Mouse (Mus musculus): ENCODE results near the gene Fam241b. TPM values are rescaled to one million over a fixed set of nuclear protein-coding genes. Genes with fewer than 3 reads are reported as not detected.
A peak's percentile ranks its signal among the peaks of the same experiment; 100 is the strongest.

The Fam241b gene
- total and polyA plus RNA-seq, 3 experiments: 3.2 to 13.2 (median 9.3) TPM

- no peak for ATAC-seq (ENCODE audit: extremely low read depth, insufficient number of reproducible peaks, low FRiP score, poor library complexity, severe bottlenecking)
- H3K27me3 ChIP-seq (ENCODE audit: insufficient read depth, low read length): no peaks in the 10 kb centered on the region
- peak; percentile 23 for DNase-seq (ENCODE audit: low spot score)
- no peaks in the 10 kb centered on the region for H3K4me1 ChIP-seq (ENCODE audit: insufficient read depth, low read depth, low read length)
- no peak for TF ChIP-seq GATA1 (IDR thresholded peaks at IDR 0.05; ENCODE audit: borderline replicate concordance, low read length)
- no peak for TF ChIP-seq POLR2AphosphoS5 (IDR thresholded peaks at IDR 0.05; ENCODE audit: insufficient replicate concordance, low read depth, low read length)
- TF ChIP-seq CTCF (IDR thresholded peaks at IDR 0.05; ENCODE audit: low read depth, low read length): peak; percentile 36; the same call in 1 of the 2 replicates
- no peak for TF ChIP-seq GATA2 (IDR thresholded peaks at IDR 0.05; ENCODE audit: borderline replicate concordance, low read depth, low read length)
- no peak overlapping the region for H3K4me3 ChIP-seq (ENCODE audit: low read depth, low read length)
- H3K36me3 ChIP-seq (replicated peaks): no peaks in the 10 kb centered on the region
- H3K9me3 ChIP-seq (replicated peaks): no peaks in the 10 kb centered on the region
Observed at GRCm38 (mm10) chr10:62101504-62102439, 41.9 kb downstream of the Fam241b start.

- TF ChIP-seq POLR2AphosphoS5 (IDR thresholded peaks at IDR 0.05; ENCODE audit: insufficient replicate concordance, low read depth, low read length) (no peak), TAL1 (conservative IDR thresholded peaks at IDR 0.05; ENCODE audit: low read depth, low read length) (no peak), GATA1 (IDR thresholded peaks at IDR 0.05; ENCODE audit: borderline replicate concordance, low read length) (no peak)
- H3K9me3 ChIP-seq (replicated peaks): no peaks in the 10 kb centered on the region
- H3K4me1 ChIP-seq (ENCODE audit: insufficient read depth, low read depth, low read length): no peaks in the 10 kb centered on the region
- H3K36me3 ChIP-seq (replicated peaks): no peaks in the 10 kb centered on the region
- ATAC-seq (ENCODE audit: extremely low read depth, insufficient number of reproducible peaks, low FRiP score, poor library complexity, severe bottlenecking) (no peak), DNase-seq (ENCODE audit: low spot score) (no peak)
- H3K27me3 ChIP-seq (ENCODE audit: insufficient read depth, low read length): peaks cover 9% of the 10 kb centered on the region
- H3K4me3 ChIP-seq (ENCODE audit: low read depth, low read length): no peak overlapping the region
Observed at GRCm38 (mm10) chr10:62099749-62100403, 43.8 kb downstream of the Fam241b start.

- DNase-seq (ENCODE audit: low spot score): no peak
- Histone ChIP-seq H3K4me1 (ENCODE audit: insufficient read depth, low read depth, low read length) (no peaks in the 10 kb centered on the region), H3K4me3 (ENCODE audit: low read depth, low read length) (no peak overlapping the region), H3K27me3 (ENCODE audit: insufficient read depth, low read length) (peaks cover 9% of the 10 kb centered on the region), H3K36me3 (replicated peaks) (no peaks in the 10 kb centered on the region), H3K9me3 (replicated peaks) (no peaks in the 10 kb centered on the region)
- no peak for TF ChIP-seq GATA1 (IDR thresholded peaks at IDR 0.05; ENCODE audit: borderline replicate concordance, low read length)
- TF ChIP-seq CTCF (IDR thresholded peaks at IDR 0.05; ENCODE audit: low read depth, low read length): no peak
- TF ChIP-seq TAL1 (conservative IDR thresholded peaks at IDR 0.05; ENCODE audit: low read depth, low read length): no peak
- no peak for TF ChIP-seq POLR2AphosphoS5 (IDR thresholded peaks at IDR 0.05; ENCODE audit: insufficient replicate concordance, low read depth, low read length)
- no peak for TF ChIP-seq GATA2 (IDR thresholded peaks at IDR 0.05; ENCODE audit: borderline replicate concordance, low read depth, low read length)
- ATAC-seq (ENCODE audit: extremely low read depth, insufficient number of reproducible peaks, low FRiP score, poor library complexity, severe bottlenecking): no peak
Observed at GRCm38 (mm10) chr10:62094401-62094800, 49.3 kb downstream of the Fam241b start.

GRCm38 (mm10) chr10:62093903-62094302 lies 49.8 kb downstream of the Fam241b start:
- DNase-seq (ENCODE audit: low spot score): no peak
- Histone ChIP-seq H3K4me3 (ENCODE audit: low read depth, low read length) (no peak overlapping the region), H3K9me3 (replicated peaks) (no peaks in the 10 kb centered on the region), H3K36me3 (replicated peaks) (no peaks in the 10 kb centered on the region), H3K27me3 (ENCODE audit: insufficient read depth, low read length) (peaks cover 12% of the 10 kb centered on the region), H3K4me1 (ENCODE audit: insufficient read depth, low read depth, low read length) (no peaks in the 10 kb centered on the region)
- no peak for ATAC-seq (ENCODE audit: extremely low read depth, insufficient number of reproducible peaks, low FRiP score, poor library complexity, severe bottlenecking)
- no peak for TF ChIP-seq CTCF (IDR thresholded peaks at IDR 0.05; ENCODE audit: low read depth, low read length)
- no peak for TF ChIP-seq GATA2 (IDR thresholded peaks at IDR 0.05; ENCODE audit: borderline replicate concordance, low read depth, low read length)
- no peak for TF ChIP-seq POLR2AphosphoS5 (IDR thresholded peaks at IDR 0.05; ENCODE audit: insufficient replicate concordance, low read depth, low read length)

DNA sequence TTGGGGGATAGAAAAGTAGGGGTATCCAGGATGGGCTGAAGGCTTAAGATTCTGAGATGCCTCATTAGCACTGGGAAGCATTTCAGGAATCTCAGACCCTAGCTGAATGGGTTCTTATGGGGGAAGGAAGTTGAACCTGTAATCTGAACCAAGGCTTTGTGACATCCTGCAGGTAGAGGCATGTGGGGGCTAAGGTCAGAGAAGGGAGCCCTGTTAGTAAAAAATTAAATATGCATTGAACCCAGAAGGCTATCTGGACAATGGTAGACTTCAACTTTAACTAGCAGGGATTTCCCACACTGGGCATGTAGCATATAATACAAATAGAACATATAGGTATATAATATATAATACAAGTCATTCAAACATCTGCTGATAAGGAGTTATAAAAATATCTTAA lies 54.2 kb downstream of the Fam241b start:
- Histone ChIP-seq H3K4me3 (ENCODE audit: low read depth, low read length) (no peak overlapping the region), H3K27me3 (ENCODE audit: insufficient read depth, low read length) (peaks cover 5% of the 10 kb centered on the region; the same call in 1 of the 2 replicates), H3K4me1 (ENCODE audit: insufficient read depth, low read depth, low read length) (no peaks in the 10 kb centered on the region), H3K9me3 (replicated peaks) (no peaks in the 10 kb centered on the region), H3K36me3 (replicated peaks) (no peaks in the 10 kb centered on the region)
- no peak for DNase-seq (ENCODE audit: low spot score)
- no peak for ATAC-seq (ENCODE audit: extremely low read depth, insufficient number of reproducible peaks, low FRiP score, poor library complexity, severe bottlenecking)
- TF ChIP-seq TAL1 (conservative IDR thresholded peaks at IDR 0.05; ENCODE audit: low read depth, low read length): no peak
- TF ChIP-seq POLR2AphosphoS5 (IDR thresholded peaks at IDR 0.05; ENCODE audit: insufficient replicate concordance, low read depth, low read length): no peak
- TF ChIP-seq GATA2 (IDR thresholded peaks at IDR 0.05; ENCODE audit: borderline replicate concordance, low read depth, low read length): no peak
- no peak for TF ChIP-seq GATA1 (IDR thresholded peaks at IDR 0.05; ENCODE audit: borderline replicate concordance, low read length)
- no peak for TF ChIP-seq CTCF (IDR thresholded peaks at IDR 0.05; ENCODE audit: low read depth, low read length)

DNA sequence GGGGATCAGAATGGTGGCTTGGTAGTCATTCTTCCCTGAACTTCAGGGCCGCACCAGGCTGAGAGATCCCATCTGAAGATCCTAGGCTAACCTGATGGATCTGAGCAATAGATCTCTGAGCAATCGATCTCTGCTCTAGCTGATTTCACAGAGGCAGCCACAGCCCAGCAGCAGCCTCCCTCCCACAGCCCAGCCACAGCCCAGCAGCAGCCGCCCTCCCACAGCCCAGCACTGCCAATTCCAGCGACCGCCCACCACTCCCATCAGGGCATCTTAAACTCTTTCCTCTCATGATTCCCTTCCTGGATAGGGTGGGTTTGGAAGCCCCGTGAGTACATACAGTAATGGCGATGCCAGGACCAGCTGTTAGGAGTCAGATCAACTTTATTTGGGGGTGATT lies 54.6 kb downstream of the Fam241b start:
- peaks cover 5% of the 10 kb centered on the region; the same call in 1 of the 2 replicates for H3K27me3 ChIP-seq (ENCODE audit: insufficient read depth, low read length)
- ATAC-seq (ENCODE audit: extremely low read depth, insufficient number of reproducible peaks, low FRiP score, poor library complexity, severe bottlenecking) (no peak), DNase-seq (ENCODE audit: low spot score) (no peak)
- no peak for TF ChIP-seq TAL1 (conservative IDR thresholded peaks at IDR 0.05; ENCODE audit: low read depth, low read length)
- TF ChIP-seq POLR2AphosphoS5 (IDR thresholded peaks at IDR 0.05; ENCODE audit: insufficient replicate concordance, low read depth, low read length): no peak
- no peak for TF ChIP-seq GATA2 (IDR thresholded peaks at IDR 0.05; ENCODE audit: borderline replicate concordance, low read depth, low read length)
- TF ChIP-seq CTCF (IDR thresholded peaks at IDR 0.05; ENCODE audit: low read depth, low read length): no peak
- no peak for TF ChIP-seq GATA1 (IDR thresholded peaks at IDR 0.05; ENCODE audit: borderline replicate concordance, low read length)
- H3K36me3 ChIP-seq (replicated peaks): no peaks in the 10 kb centered on the region
- no peak overlapping the region for H3K4me3 ChIP-seq (ENCODE audit: low read depth, low read length)
- no peaks in the 10 kb centered on the region for H3K9me3 ChIP-seq (replicated peaks)
- no peaks in the 10 kb centered on the region for H3K4me1 ChIP-seq (ENCODE audit: insufficient read depth, low read depth, low read length)

Measured in G1E (cell line).